Mouse (Mus musculus): Measurements from ENCODE around the gene Rfc5. TPM values are rescaled to one million over a fixed set of nuclear protein-coding genes. Genes with fewer than 3 reads are reported as not detected.

The Rfc5 gene
- 20.7 and 33.7 TPM in 2 replicates for polyA plus RNA-seq (2015; fragmentation: Nextera tagmentation; extraction: Ambion mirVana)

DNA sequence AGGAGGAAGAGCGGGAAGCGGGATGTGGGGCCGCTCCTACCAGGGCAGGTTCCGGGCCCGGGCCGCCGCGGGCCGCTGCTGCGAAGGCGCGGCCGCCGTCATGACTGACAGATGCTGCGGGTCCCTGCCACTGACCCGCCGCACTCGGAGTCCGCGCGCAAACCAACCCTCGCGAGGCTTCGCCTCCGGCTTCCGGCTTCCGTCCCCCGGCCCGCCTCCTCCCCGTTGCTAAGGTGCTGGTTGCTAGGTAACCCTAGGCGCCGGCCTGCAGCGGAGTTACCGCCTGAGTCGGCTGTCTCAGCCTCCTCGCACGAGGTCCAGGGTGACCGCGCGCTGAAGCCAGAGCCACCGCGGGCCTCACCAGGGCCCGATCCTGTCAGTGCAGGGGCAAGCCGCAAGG, at the start of gene Rfc5:
Gene Rfc5 (minus strand): TSS at position 171 of the 400 bp plus-strand sequence.

DNA sequence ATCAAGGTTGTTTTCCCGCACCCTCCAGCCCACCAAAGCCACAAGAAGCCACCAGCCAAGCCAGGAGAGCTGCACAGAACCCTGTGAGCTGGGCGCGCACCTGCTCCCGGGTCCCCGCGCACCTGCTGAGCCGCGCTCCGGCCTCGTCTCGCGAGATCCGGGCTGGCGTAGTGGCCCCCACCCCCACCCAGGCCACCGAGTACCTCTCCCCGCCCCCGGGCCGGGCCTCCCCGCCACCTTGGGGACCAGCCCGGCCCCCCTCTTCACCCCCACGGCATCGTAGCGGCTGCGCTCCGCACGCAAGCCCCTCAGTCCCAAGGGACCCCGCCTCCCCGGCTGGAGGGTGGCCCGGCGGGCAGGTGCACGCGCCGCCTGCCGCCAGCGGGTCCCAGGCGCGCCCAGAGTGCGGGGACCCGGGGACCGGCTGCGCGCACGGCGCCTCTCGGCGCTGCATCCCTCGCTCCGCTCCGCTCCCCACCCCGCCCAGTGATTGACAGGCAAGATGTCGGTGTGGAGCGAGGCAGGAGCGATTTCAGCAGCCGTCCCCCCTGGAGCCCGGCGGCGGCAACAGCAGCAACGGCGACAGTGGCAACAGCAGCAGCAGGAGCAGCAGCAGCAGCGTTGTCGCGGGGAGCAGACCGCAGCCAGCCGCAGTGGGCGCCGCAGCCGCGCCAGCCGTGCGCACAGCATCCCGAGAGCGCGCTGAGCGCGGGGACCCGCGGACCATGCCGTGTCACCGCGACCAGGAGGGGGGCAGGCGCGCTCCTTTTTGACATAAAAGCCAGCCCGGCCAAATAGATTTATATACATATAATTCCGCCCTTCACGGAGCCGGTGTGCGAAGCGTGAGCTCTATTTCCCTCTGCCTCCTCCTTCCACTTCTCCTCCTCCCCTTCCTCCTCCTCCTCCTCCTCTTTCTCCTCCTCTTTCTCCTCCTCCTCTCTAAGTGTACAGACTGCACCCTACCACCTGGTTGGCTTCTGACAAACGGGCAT, 25.0 kb upstream of the Rfc5 start, which contains the start of gene Ksr2:
Gene Ksr2 (plus strand): TSS at position 494 of the 995 bp plus-strand sequence.

DNA sequence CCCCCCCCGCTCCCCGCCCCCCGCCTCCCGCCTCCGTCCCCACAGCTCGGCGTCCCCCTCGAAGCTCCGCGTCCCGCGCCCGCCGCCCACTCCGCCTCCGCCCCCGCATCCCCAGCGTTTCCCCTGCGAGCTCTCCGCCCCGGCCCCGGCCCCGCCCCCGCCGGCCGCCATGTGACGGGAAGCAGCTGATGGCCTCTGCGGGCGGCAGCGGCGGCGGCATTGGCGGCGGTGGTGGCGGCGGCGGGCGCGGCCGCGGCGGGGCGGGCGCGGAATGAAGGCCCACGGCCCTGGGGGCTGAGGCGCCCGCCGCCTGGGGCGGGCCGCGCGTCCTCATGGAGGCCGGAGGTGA, 31.7 kb downstream of the Rfc5 start, which contains the start of gene Wsb2:
Gene Wsb2 (plus strand): TSS at position 176 of the 349 bp plus-strand sequence.

Other genes with a start within 250 kb of the Rfc5 start
- gene Pebp1, start 101.4 kb downstream of the Rfc5 start, polyA plus RNA-seq (2015; fragmentation: Nextera tagmentation; extraction: Ambion mirVana) = 912 and 1,387 TPM in 2 replicates
- gene Vsig10, start 70.0 kb downstream of the Rfc5 start, polyA plus RNA-seq (2015; fragmentation: Nextera tagmentation; extraction: Ambion mirVana) = 13.6 and 24.8 TPM in 2 replicates
- gene Wsb2, start 31.7 kb downstream of the Rfc5 start, polyA plus RNA-seq (2015; fragmentation: Nextera tagmentation; extraction: Ambion mirVana) = 69.0 and 112 TPM in 2 replicates
- gene Ksr2, start 25.0 kb upstream of the Rfc5 start, polyA plus RNA-seq (2015; fragmentation: Nextera tagmentation; extraction: Ambion mirVana) = 2.4 and 4.2 TPM in 2 replicates

Data from adrenal gland, postnatal 0 days (tissue).